Mouse (Mus musculus): ENCODE measurements around the gene Rgn. TPM values are rescaled to one million over a fixed set of nuclear protein-coding genes. Genes with fewer than 3 reads are reported as not detected.

The Rgn gene
- polyA plus RNA-seq, 1 experiment from 2014 or later = 0.14 TPM

DNA sequence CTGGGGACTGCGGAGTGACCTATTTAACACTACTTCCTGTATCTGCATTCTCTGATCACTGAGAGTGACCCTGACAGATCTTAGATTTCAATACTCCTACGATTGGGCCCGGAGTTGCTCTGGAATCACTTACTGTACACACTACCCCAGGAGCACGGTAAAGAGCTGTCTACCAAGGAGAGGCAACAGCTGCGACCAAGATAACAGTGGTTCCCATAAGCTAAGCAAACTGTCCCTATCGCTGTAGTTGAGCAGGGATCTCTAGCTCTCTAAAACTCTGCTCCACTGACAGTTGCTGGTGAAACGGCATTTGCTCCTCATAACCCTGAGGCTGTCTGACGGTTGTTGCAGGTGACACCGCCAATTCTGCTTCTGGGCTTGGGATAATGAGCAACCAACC, 23.1 kb downstream of the Rgn start:
- H3K27ac ChIP-seq (replicated peaks) = no peak overlapping the region
- H3K36me3 ChIP-seq = no peaks in the 10 kb centered on the region
- no peak overlapping the region for H3K9ac ChIP-seq (replicated peaks)
- ATAC-seq (ENCODE audit: low FRiP score, low read depth) = no peak
- H3K27me3 ChIP-seq = no peaks in the 10 kb centered on the region
- H3K9me3 ChIP-seq = no peaks in the 10 kb centered on the region
- no peaks in the 10 kb centered on the region for H3K4me1 ChIP-seq
- no peak overlapping the region for H3K4me2 ChIP-seq (replicated peaks)
- H3K4me3 ChIP-seq = no peak overlapping the region
- 85% methylated on average over 9 of the region's 9 CpGs for WGBS

DNA sequence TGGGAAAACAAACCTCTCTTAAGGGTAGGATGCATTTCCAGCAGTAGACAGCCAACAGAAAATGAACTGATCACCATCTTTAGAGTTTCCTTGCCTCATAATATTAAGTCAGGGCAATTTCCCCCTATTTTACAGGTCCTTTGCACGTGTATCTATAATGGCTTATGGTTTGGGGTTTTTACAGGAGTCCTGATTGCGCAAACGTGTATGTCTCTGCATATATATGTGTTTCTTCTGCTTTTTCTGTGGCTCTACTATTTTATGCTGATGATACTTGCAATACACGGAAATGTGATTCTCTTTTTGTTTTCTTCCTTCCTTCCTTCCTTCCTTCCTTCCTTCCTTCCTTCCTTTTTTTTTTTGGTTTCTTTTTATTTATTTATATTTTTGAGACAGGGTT, 24.3 kb downstream of the Rgn start:
- no peak overlapping the region for H3K9ac ChIP-seq (replicated peaks)
- H3K27ac ChIP-seq (replicated peaks) = no peak overlapping the region
- no peaks in the 10 kb centered on the region for H3K9me3 ChIP-seq
- no peak for ATAC-seq (ENCODE audit: low FRiP score, low read depth)
- no peaks in the 10 kb centered on the region for H3K36me3 ChIP-seq
- WGBS = 82% methylated on average over 4 of the region's 4 CpGs
- no peaks in the 10 kb centered on the region for H3K27me3 ChIP-seq
- H3K4me3 ChIP-seq = no peak overlapping the region
- H3K4me1 ChIP-seq = no peaks in the 10 kb centered on the region
- no peak overlapping the region for H3K4me2 ChIP-seq (replicated peaks)

DNA sequence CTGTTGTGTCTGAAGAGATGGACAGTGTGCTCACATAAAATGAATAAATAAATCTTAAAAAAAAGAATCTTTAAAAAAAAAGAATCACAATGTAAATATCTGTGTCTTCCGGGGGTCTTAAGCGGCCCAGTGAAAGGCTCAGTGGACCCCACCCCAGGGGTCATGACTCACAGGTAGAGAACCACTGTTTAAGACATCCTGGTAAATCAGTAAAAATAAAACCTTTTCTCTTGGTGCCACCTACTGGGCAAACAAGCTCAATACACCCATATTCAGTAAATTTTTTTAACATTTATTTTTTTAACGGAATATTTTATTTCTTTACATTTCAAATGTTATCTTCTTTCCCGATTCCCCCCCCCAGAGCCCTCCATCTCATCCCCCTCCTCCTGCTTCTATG, 38.4 kb downstream of the Rgn start:
- no peak overlapping the region for H3K4me3 ChIP-seq
- H3K4me2 ChIP-seq (replicated peaks) = no peak overlapping the region
- H3K4me1 ChIP-seq = no peaks in the 10 kb centered on the region
- WGBS = 20% methylated on average over 4 of the region's 4 CpGs
- no peaks in the 10 kb centered on the region for H3K9me3 ChIP-seq
- H3K27me3 ChIP-seq = no peaks in the 10 kb centered on the region
- no peak overlapping the region for H3K27ac ChIP-seq (replicated peaks)
- H3K36me3 ChIP-seq = no peaks in the 10 kb centered on the region
- no peak for ATAC-seq (ENCODE audit: low FRiP score, low read depth)
- H3K9ac ChIP-seq (replicated peaks) = no peak overlapping the region

DNA sequence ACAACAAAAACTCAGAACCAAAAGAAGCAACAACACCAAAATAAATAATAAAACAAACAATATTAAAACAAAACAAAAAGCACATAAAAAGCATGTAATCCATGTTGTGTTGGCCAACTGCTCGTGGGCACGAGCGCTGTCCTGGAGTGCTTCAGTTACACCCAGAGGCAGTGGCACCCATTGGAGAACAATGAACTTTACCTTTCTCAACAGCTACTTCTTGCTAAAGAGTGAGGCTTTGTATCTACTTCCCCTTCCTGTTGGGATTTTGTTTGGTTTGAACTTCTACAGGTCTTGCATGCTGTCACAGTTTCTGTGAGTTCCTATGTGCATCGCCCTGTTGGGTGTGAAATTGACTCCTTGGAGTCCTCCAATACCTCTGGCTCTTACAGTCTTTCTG, 58.9 kb downstream of the Rgn start:
- no peak for ATAC-seq (ENCODE audit: low FRiP score, low read depth)
- Histone ChIP-seq H3K9me3 (no peaks in the 10 kb centered on the region), H3K4me3 (no peak overlapping the region), H3K4me2 (replicated peaks) (no peak overlapping the region), H3K27ac (replicated peaks) (no peak overlapping the region), H3K36me3 (no peaks in the 10 kb centered on the region), H3K27me3 (no peaks in the 10 kb centered on the region), H3K9ac (replicated peaks) (no peak overlapping the region), H3K4me1 (no peaks in the 10 kb centered on the region)
- 81% methylated on average over 4 of the region's 4 CpGs for WGBS

Other genes starting within 250 kb of the Rgn start
- gene Rp2, start 185.3 kb upstream of the Rgn start, polyA plus RNA-seq (2016; fragmentation: Nextera tagmentation; extraction: Ambion mirVana) = 21.3 and 24.2 TPM in 2 replicates
- gene Jade3, start 124.1 kb upstream of the Rgn start, polyA plus RNA-seq (2016; fragmentation: Nextera tagmentation; extraction: Ambion mirVana) = 9.5 and 10.1 TPM in 2 replicates
- 80.8 and 83.9 TPM in 2 replicates for gene Rbm10, start 67.7 kb downstream of the Rgn start, polyA plus RNA-seq (2016; fragmentation: Nextera tagmentation; extraction: Ambion mirVana)
- gene Ndufb11, start 67.8 kb downstream of the Rgn start, polyA plus RNA-seq (2016; fragmentation: Nextera tagmentation; extraction: Ambion mirVana) = 193 and 195 TPM in 2 replicates
- 372 and 374 TPM in 2 replicates for gene Uba1, start 108.5 kb downstream of the Rgn start, polyA plus RNA-seq (2016; fragmentation: Nextera tagmentation; extraction: Ambion mirVana)
- gene Cdk16, start 138.2 kb downstream of the Rgn start, polyA plus RNA-seq (2016; fragmentation: Nextera tagmentation; extraction: Ambion mirVana) = 136 and 150 TPM in 2 replicates
- gene Usp11, start 154.1 kb downstream of the Rgn start, polyA plus RNA-seq (2016; fragmentation: Nextera tagmentation; extraction: Ambion mirVana) = 85.7 and 86.4 TPM in 2 replicates
- 141 and 145 TPM in 2 replicates for gene Araf, start 248.0 kb downstream of the Rgn start, polyA plus RNA-seq (2016; fragmentation: Nextera tagmentation; extraction: Ambion mirVana)